ENCODE assay signal across 7 mouse cellular contexts in genomic region chr13:96542081-96542889, GRCm38 (mm10). TPM values are rescaled to one million over a fixed set of nuclear protein-coding genes. Genes with fewer than 3 reads are reported as not detected.
DNase-seq lines count a peak whose midpoint lies in the region; ATAC-seq lines count a peak whose summit lies in the region.

Polk (minus strand) TSS chr13:96542579.
Col4a3bp (plus strand) TSS chr13:96542618.

- no peaks in the 10 kb centered on the region for H3K27me3 ChIP-seq in embryonic facial prominence, embryonic 12.5 days
- H3K27me3 ChIP-seq in limb, embryonic 11.5 days (ENCODE audit: control insufficient read depth, insufficient read depth, low read length): no peaks in the 10 kb centered on the region
- no peaks in the 10 kb centered on the region for H3K27me3 ChIP-seq in midbrain, embryonic 14.5 days (ENCODE audit: control insufficient read depth, insufficient read depth, low read length)

- under 1% methylated on average over 48 of the region's 50 CpGs for WGBS in embryonic facial prominence, embryonic 12.5 days
- WGBS in limb, embryonic 11.5 days: under 1% methylated on average over 43 of the region's 50 CpGs
- under 1% methylated on average over 50 of the region's 50 CpGs for WGBS in midbrain, embryonic 14.5 days

- peak within 1 kb of the TSS; percentile 88 for H3K27ac ChIP-seq in embryonic facial prominence, embryonic 12.5 days
- peak within 1 kb of the TSS; percentile 53 for H3K27ac ChIP-seq in limb, embryonic 11.5 days (replicated peaks; ENCODE audit: low read depth, low read length)
- peak within 1 kb of the TSS; percentile 97 for H3K27ac ChIP-seq in midbrain, embryonic 14.5 days (replicated peaks; ENCODE audit: low read depth, low read length)

- H3K4me1 ChIP-seq in embryonic facial prominence, embryonic 12.5 days: peaks cover 10% of the 10 kb centered on the region; the same call in 1 of the 2 replicates
- H3K4me1 ChIP-seq in limb, embryonic 11.5 days (ENCODE audit: control insufficient read depth, insufficient read depth, low read length): 0 out of 2 replicates have a peak, but pooled peaks cover 3% of the 10 kb centered on the region
- H3K4me1 ChIP-seq in midbrain, embryonic 14.5 days (ENCODE audit: control insufficient read depth, insufficient read depth, low read length): peaks cover 12% of the 10 kb centered on the region

- H3K9me3 ChIP-seq in embryonic facial prominence, embryonic 12.5 days: no peaks in the 10 kb centered on the region
- H3K9me3 ChIP-seq in limb, embryonic 11.5 days (ENCODE audit: control insufficient read depth, low read length): no peaks in the 10 kb centered on the region
- H3K9me3 ChIP-seq in midbrain, embryonic 14.5 days (ENCODE audit: control insufficient read depth, low read length): no peaks in the 10 kb centered on the region

- peak within 1 kb of the TSS; percentile 98 for H3K4me3 ChIP-seq in embryonic facial prominence, embryonic 12.5 days
- peak within 1 kb of the TSS; percentile 95 for H3K4me3 ChIP-seq in limb, embryonic 11.5 days (ENCODE audit: low read depth, low read length)
- peak within 1 kb of the TSS; percentile 92 for H3K4me3 ChIP-seq in midbrain, embryonic 14.5 days (replicated peaks; ENCODE audit: low read depth, low read length)

- peak within 1 kb of the TSS; percentile 93 for H3K9ac ChIP-seq in embryonic facial prominence, embryonic 12.5 days
- H3K9ac ChIP-seq in limb, embryonic 11.5 days (ENCODE audit: low read length): peak within 1 kb of the TSS; percentile 91
- H3K9ac ChIP-seq in midbrain, embryonic 14.5 days (replicated peaks; ENCODE audit: low read length): peak within 1 kb of the TSS; percentile 91

- peak; percentile 96 for DNase-seq in adrenal gland, postnatal 25 days
- DNase-seq in heart, adult 11 months: peak; percentile 100
- DNase-seq in kidney, adult 18-20 months: peak; percentile 98
- peak; percentile 98 for DNase-seq in limb, embryonic 11.5 days (ENCODE audit: low spot score)
- DNase-seq in midbrain, embryonic 14.5 days: peak; percentile 99
- peak; percentile 94 to 95 for DNase-seq in spleen, adult 18-20 months

- no peaks in the 10 kb centered on the region for H3K36me3 ChIP-seq in embryonic facial prominence, embryonic 12.5 days
- H3K36me3 ChIP-seq in limb, embryonic 11.5 days (ENCODE audit: control insufficient read depth, insufficient read depth, low read length): no peaks in the 10 kb centered on the region
- no peaks in the 10 kb centered on the region for H3K36me3 ChIP-seq in midbrain, embryonic 14.5 days (ENCODE audit: control insufficient read depth, insufficient read depth, low read length)

- peak within 1 kb of the TSS; percentile 79 for H3K4me2 ChIP-seq in embryonic facial prominence, embryonic 12.5 days (replicated peaks)
- peak within 1 kb of the TSS; percentile 86 for H3K4me2 ChIP-seq in limb, embryonic 11.5 days (ENCODE audit: low read depth, severe bottlenecking)
- H3K4me2 ChIP-seq in midbrain, embryonic 14.5 days (ENCODE audit: low read length): peak within 1 kb of the TSS; percentile 84

- ATAC-seq in embryonic facial prominence, embryonic 12.5 days (ENCODE audit: insufficient number of reproducible peaks, insufficient read depth, low FRiP score, low TSS enrichment): peak; percentile 99
- ATAC-seq in limb, embryonic 11.5 days (ENCODE audit: insufficient number of reproducible peaks, low FRiP score, low TSS enrichment, low read depth): peak; percentile 99
- peak; percentile 99 for ATAC-seq in midbrain, embryonic 14.5 days (ENCODE audit: low FRiP score, low TSS enrichment)

RNA-seq across cellular contexts. Expression of gene Polk, which starts in this region (rescaled TPM):
- total RNA-seq in adrenal gland, postnatal 25 days (2021): 44.5 and 44.9 TPM in 2 replicates
- polyA plus RNA-seq in embryonic facial prominence, embryonic 12.5 days (2016; fragmentation: Nextera tagmentation; extraction: Ambion mirVana): 11.8 and 12.3 TPM in 2 replicates
- 8.9 and 11.3 TPM in 2 replicates for polyA plus RNA-seq in limb, embryonic 11.5 days (2014; fragmentation: Nextera tagmentation; extraction: Ambion mirVana)
- polyA plus RNA-seq in midbrain, embryonic 14.5 days (2014; fragmentation: Nextera tagmentation; extraction: Ambion mirVana): 4.3 and 6.7 TPM in 2 replicates

RNA-seq across cellular contexts. Expression of gene Col4a3bp, which starts in this region (rescaled TPM):
- total RNA-seq in adrenal gland, postnatal 25 days (2021): 124 and 126 TPM in 2 replicates
- 10.4 and 10.7 TPM in 2 replicates for polyA plus RNA-seq in embryonic facial prominence, embryonic 12.5 days (2016; fragmentation: Nextera tagmentation; extraction: Ambion mirVana)
- polyA plus RNA-seq in limb, embryonic 11.5 days (2014; fragmentation: Nextera tagmentation; extraction: Ambion mirVana): 6.4 and 6.5 TPM in 2 replicates
- polyA plus RNA-seq in midbrain, embryonic 14.5 days (2014; fragmentation: Nextera tagmentation; extraction: Ambion mirVana): 9.1 and 9.8 TPM in 2 replicates

Comparison
In these comparisons a context has a peak if more than half of its experiments do, and no peak if none do; other contexts are left out.
1. Peak in every context shown above with its lines: DNase-seq, ATAC-seq, H3K4me3 ChIP-seq and H3K27ac ChIP-seq.